ENCODE assay signal across 17 mouse cellular contexts in the genomic region with DNA sequence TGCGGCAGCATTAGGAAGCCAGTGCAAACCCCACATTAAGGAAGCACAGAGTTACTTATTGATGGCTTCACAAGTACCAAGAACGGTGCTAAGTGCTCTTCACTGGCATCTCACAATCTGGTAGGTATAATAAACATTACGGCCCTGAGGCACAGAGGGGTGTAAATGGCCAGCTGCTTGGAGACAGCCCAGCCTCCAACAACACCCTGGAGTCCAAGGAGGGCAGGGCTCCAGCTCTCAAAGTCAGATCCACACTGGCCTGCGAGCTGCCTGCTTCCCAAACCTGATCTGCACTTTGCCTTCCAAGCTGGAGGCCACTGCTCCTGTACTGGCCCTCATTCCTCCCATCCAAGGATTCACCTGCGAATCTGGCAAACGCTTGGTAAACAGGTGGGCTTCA.
A peak's percentile ranks its signal among the peaks of the same experiment; 100 is the strongest.
DNase-seq lines count a peak whose midpoint lies in the region; ATAC-seq lines count a peak whose summit lies in the region.
"Had no signal": no experiment of that assay in that cellular context is flagged by ENCODE, and none has a peak within 500 bp of the region (broad histone marks: within the 10 kb centered on the region; RNA-seq: fewer than 3 reads in every experiment).

No protein-coding gene starts in this region.

- no peak for DNase-seq in heart, adult 8-10 months (ENCODE audit: low spot score)
- peak; percentile 35 to 60 for DNase-seq in kidney, postnatal 25 days
- DNase-seq in intestine, embryonic 14.5 days (ENCODE audit: low spot score) = no peak
- DNase-seq in adrenal gland, postnatal 36 days = no peak
- DNase-seq: cerebellum, adult 9-10 months; gastrocnemius, postnatal 14 days; lung, postnatal 14 days; right cerebral cortex, postnatal 25 days; thymus, postnatal 36 days had no signal

- ATAC-seq in heart, embryonic 14.5 days (ENCODE audit: insufficient number of reproducible peaks, insufficient read depth, low FRiP score, low read depth) = no peak
- no peak for ATAC-seq in kidney, embryonic 14.5 days (ENCODE audit: low FRiP score, low TSS enrichment)
- no peak for ATAC-seq in intestine, embryonic 14.5 days (replicated peaks; ENCODE audit: low FRiP score, low TSS enrichment, low read depth)
- ATAC-seq in intestine, embryonic 15.5 days = peak; percentile 70
- ATAC-seq: inflammation-experienced regulatory T-cells, adult 6 months had no signal

- WGBS in heart, embryonic 14.5 days = 57% methylated on average over 6 of the region's 6 CpGs
- WGBS in kidney, embryonic 14.5 days = 42% methylated on average over 6 of the region's 6 CpGs
- WGBS in intestine, embryonic 14.5 days = 44% methylated on average over 6 of the region's 6 CpGs
- 46% methylated on average over 6 of the region's 6 CpGs for WGBS in intestine, embryonic 15.5 days

- peaks cover 45 to 60% of the 10 kb centered on the region in 2 experiments for H3K4me1 ChIP-seq in heart, embryonic 14.5 days (ENCODE audit: control insufficient read depth in 2 of 2, insufficient read depth in 2 of 2, low read length in 2 of 2)
- H3K4me1 ChIP-seq in kidney, embryonic 14.5 days (ENCODE audit: control insufficient read depth, insufficient read depth, low read length) = peaks cover 45% of the 10 kb centered on the region
- H3K4me1 ChIP-seq in intestine, embryonic 14.5 days (replicated peaks; ENCODE audit: control insufficient read depth, insufficient read depth, low read length) = peaks cover 51% of the 10 kb centered on the region
- peaks cover 59% of the 10 kb centered on the region for H3K4me1 ChIP-seq in intestine, embryonic 15.5 days (replicated peaks)

- no peaks in the 10 kb centered on the region for H3K27me3 ChIP-seq in heart, embryonic 14.5 days (ENCODE audit: control insufficient read depth, insufficient read depth, low read length)
- H3K27me3 ChIP-seq in kidney, embryonic 14.5 days (ENCODE audit: control insufficient read depth, insufficient read depth, low read length) = no peaks in the 10 kb centered on the region
- H3K27me3 ChIP-seq in intestine, embryonic 14.5 days (replicated peaks; ENCODE audit: control insufficient read depth, insufficient read depth, low read length) = no peaks in the 10 kb centered on the region
- no peaks in the 10 kb centered on the region for H3K27me3 ChIP-seq in intestine, embryonic 15.5 days (replicated peaks)
- H3K27me3 ChIP-seq: embryonic facial prominence, embryonic 13.5 days; neural tube, embryonic 13.5 days had no signal

- no peaks in the 10 kb centered on the region for H3K9me3 ChIP-seq in heart, embryonic 14.5 days (ENCODE audit: control insufficient read depth, low read length)
- H3K9me3 ChIP-seq in kidney, embryonic 14.5 days (ENCODE audit: control insufficient read depth, low read length) = no peaks in the 10 kb centered on the region
- no peaks in the 10 kb centered on the region for H3K9me3 ChIP-seq in intestine, embryonic 14.5 days (ENCODE audit: control insufficient read depth, low read length)
- H3K9me3 ChIP-seq in intestine, embryonic 15.5 days = no peaks in the 10 kb centered on the region
- H3K9me3 ChIP-seq: embryonic facial prominence, embryonic 13.5 days; hindbrain, embryonic 10.5 days; liver, embryonic 15.5 days; neural tube, embryonic 13.5 days had no signal

- no peak overlapping the region for H3K4me3 ChIP-seq in heart, embryonic 14.5 days (ENCODE audit: control insufficient read depth in 1 of 2, insufficient read depth in 1 of 2, low read depth in 1 of 2, low read length in 2 of 2)
- H3K4me3 ChIP-seq in kidney, embryonic 14.5 days (ENCODE audit: low read length) = no peak overlapping the region
- H3K4me3 ChIP-seq in intestine, embryonic 14.5 days (ENCODE audit: low read depth, low read length) = no peak overlapping the region
- H3K4me3 ChIP-seq in intestine, embryonic 15.5 days (replicated peaks) = no peak overlapping the region
- H3K4me3 ChIP-seq: embryonic facial prominence, embryonic 13.5 days; hindbrain, embryonic 10.5 days; liver, embryonic 15.5 days; neural tube, embryonic 13.5 days had no signal

- peaks cover 15% of the 10 kb centered on the region for H3K36me3 ChIP-seq in heart, embryonic 14.5 days (ENCODE audit: control insufficient read depth, insufficient read depth, low read length)
- peaks cover 6% of the 10 kb centered on the region; the same call in 1 of the 2 replicates for H3K36me3 ChIP-seq in kidney, embryonic 14.5 days (ENCODE audit: control insufficient read depth, insufficient read depth, low read length)
- H3K36me3 ChIP-seq in intestine, embryonic 14.5 days (ENCODE audit: control insufficient read depth, insufficient read depth, low read length) = peaks cover 13% of the 10 kb centered on the region
- 0 out of 2 replicates have a peak, but pooled peaks cover 3% of the 10 kb centered on the region for H3K36me3 ChIP-seq in intestine, embryonic 15.5 days
- H3K36me3 ChIP-seq: liver, embryonic 15.5 days; neural tube, embryonic 13.5 days had no signal

- no peak overlapping the region for H3K9ac ChIP-seq in heart, embryonic 14.5 days (ENCODE audit: low read length)
- H3K9ac ChIP-seq in kidney, embryonic 14.5 days (ENCODE audit: low read depth, low read length) = no peak overlapping the region
- H3K9ac ChIP-seq in intestine, embryonic 14.5 days (ENCODE audit: low read length) = no peak overlapping the region
- no peak overlapping the region for H3K9ac ChIP-seq in intestine, embryonic 15.5 days
- H3K9ac ChIP-seq: embryonic facial prominence, embryonic 13.5 days; liver, embryonic 15.5 days had no signal

- no peak overlapping the region for H3K4me2 ChIP-seq in heart, embryonic 14.5 days (ENCODE audit: low read length)
- no peak overlapping the region for H3K4me2 ChIP-seq in kidney, embryonic 14.5 days (replicated peaks; ENCODE audit: low read depth, low read length)
- 0 out of 2 replicates have a peak overlapping the region, but pooled peaks have one; percentile 7 for H3K4me2 ChIP-seq in intestine, embryonic 14.5 days (ENCODE audit: low read length)
- H3K4me2 ChIP-seq in intestine, embryonic 15.5 days (replicated peaks) = peak overlapping the region; percentile 33; the same call in 1 of the 2 replicates
- H3K4me2 ChIP-seq: embryonic facial prominence, embryonic 13.5 days; liver, embryonic 15.5 days had no signal

- H3K27ac ChIP-seq in heart, embryonic 14.5 days (replicated peaks in 1 of 2; ENCODE audit: control insufficient read depth in 1 of 2, insufficient read depth in 1 of 2, low read depth in 2 of 2, low read length in 2 of 2) = peak overlapping the region; percentile 9 to 73; a peak in 1 of 4 replicates
- no peak overlapping the region for H3K27ac ChIP-seq in kidney, embryonic 14.5 days (ENCODE audit: low read depth, low read length)
- no peak overlapping the region for H3K27ac ChIP-seq in intestine, embryonic 14.5 days (ENCODE audit: low read depth)
- H3K27ac ChIP-seq in intestine, embryonic 15.5 days = peak overlapping the region; percentile 76
- H3K27ac ChIP-seq: embryonic facial prominence, embryonic 13.5 days; hindbrain, embryonic 10.5 days; liver, embryonic 15.5 days; neural tube, embryonic 13.5 days had no signal

Comparison
In these comparisons a context has a peak if more than half of its experiments do, and no peak if none do; other contexts are left out.
1. H3K27ac ChIP-seq: peak in heart, embryonic 14.5 days (2 of 2) and intestine, embryonic 15.5 days (single experiment); none in kidney, embryonic 14.5 days (single experiment) and intestine, embryonic 14.5 days (single experiment).
2. H3K4me2 ChIP-seq: peak in intestine, embryonic 14.5 days (single experiment) and intestine, embryonic 15.5 days (single experiment); none in heart, embryonic 14.5 days (single experiment) and kidney, embryonic 14.5 days (single experiment).
3. DNase-seq: peak in kidney, postnatal 25 days (2 of 2); none in heart, adult 8-10 months (single experiment), intestine, embryonic 14.5 days (single experiment) and adrenal gland, postnatal 36 days (0 of 2).